Mouse (Mus musculus): ENCODE data around the gene Polr2g. TPM values are rescaled to one million over a fixed set of nuclear protein-coding genes. Genes with fewer than 3 reads are reported as not detected.
A peak's percentile ranks its signal among the peaks of the same experiment; 100 is the strongest.

Polr2g gene
- polyA plus RNA-seq, 1 experiment from 2014 or later, result 149 TPM

DNA sequence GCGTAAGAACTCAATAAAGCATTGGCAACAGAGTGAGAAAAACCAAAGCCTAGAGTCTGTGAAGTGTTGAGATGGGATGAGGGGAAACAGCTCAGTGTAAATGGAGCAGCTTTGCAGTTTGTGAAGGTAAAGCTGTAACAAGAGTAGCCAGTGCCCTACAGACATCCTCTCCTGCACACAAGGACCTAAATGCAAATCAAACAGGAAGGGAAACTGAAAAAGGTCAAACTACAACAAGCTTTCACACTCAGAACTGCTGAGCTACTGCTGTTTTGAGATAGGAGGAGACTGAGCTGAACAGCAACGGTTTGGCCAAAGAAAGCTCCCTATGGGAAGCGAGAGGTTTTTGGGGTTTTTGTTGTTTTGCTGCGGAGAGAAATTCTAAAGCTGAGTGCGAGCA is 8.4 kb upstream of the Polr2g start:
- no peak for ATAC-seq (ENCODE audit: insufficient number of reproducible peaks, low FRiP score, low TSS enrichment, low read depth)
- Histone ChIP-seq H3K4me2 (no peak overlapping the region), H3K27ac (no peak overlapping the region), H3K9ac (no peak overlapping the region), H3K9me3 (no peaks in the 10 kb centered on the region), H3K4me1 (peaks cover 8% of the 10 kb centered on the region; the same call in 1 of the 2 replicates), H3K4me3 (no peak overlapping the region), H3K27me3 (no peaks in the 10 kb centered on the region), H3K36me3 (peaks cover 60% of the 10 kb centered on the region)
- WGBS, result 91% methylated on average over 5 of the region's 5 CpGs

DNA sequence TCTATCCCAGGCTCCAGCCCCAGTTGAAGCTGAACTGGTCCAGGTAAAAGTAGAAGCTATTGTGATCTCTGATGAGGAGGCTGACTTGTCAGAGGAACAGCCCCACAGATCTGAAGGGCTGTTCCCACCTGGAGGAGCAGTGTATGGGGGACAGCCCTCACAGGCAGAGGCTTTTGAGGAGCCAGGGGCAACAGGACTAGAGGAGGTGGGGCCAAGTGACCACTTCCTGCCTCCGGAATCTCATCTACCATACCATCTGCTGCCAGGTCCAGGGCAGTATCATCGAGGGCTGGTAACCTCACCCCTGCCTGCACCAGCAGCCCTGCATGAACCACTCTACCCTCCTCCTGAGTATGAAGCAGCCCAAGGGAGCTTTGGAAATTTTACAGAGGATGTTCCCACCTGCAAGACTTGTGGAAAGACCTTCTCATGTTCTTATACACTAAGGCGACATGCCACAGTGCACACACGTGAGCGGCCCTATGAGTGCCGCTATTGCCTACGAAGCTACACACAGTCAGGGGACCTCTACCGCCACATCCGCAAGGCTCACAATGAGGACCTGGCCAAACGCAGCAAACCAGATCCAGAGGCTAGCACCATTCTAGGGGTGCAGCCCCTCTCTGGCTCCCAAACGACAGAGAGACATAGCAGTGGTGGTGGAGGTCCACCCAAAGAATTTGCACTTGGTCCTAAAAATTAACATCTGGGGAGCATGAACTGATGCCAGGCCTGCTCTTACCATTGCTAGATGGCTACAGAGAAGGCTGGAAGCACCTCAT is 5.7 kb upstream of the Polr2g start:
- Histone ChIP-seq H3K27me3 (no peaks in the 10 kb centered on the region), H3K9me3 (no peaks in the 10 kb centered on the region), H3K4me1 (peaks cover 8% of the 10 kb centered on the region; the same call in 1 of the 2 replicates), H3K4me2 (no peak overlapping the region), H3K27ac (no peak overlapping the region), H3K4me3 (no peak overlapping the region), H3K36me3 (peaks cover 39% of the 10 kb centered on the region), H3K9ac (no peak overlapping the region)
- 88% methylated on average over 11 of the region's 11 CpGs for WGBS
- ATAC-seq (ENCODE audit: insufficient number of reproducible peaks, low FRiP score, low TSS enrichment, low read depth), result no peak

DNA sequence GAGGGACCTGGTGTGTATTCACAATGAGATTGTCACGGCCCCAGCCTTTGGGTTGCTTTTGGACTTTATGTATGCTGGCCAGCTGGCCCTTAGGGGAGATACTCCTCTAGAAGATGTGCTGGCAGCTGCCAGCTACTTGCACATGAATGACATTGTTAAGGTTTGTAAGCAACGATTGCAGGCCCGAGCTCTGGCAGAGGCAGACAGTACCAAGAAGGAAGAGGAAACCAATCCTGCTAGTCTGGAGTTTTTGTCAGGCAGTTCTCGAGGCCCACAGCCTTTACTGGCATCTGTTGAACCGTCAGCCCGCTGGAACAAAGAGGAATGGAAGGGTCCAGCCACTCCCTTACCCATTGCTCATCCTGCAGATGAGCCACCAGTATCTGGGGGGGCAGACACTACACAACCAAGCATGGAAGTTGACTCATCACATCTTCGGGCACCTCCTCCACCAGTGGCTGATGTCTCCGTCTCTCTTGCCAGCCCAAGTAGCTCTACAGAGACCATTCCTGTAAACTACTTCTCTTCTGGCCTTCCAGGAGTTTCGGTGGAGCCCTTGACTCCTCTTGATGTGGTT is 4.9 kb upstream of the Polr2g start:
- 90% methylated on average over 9 of the region's 9 CpGs for WGBS
- no peaks in the 10 kb centered on the region for H3K9me3 ChIP-seq

DNA sequence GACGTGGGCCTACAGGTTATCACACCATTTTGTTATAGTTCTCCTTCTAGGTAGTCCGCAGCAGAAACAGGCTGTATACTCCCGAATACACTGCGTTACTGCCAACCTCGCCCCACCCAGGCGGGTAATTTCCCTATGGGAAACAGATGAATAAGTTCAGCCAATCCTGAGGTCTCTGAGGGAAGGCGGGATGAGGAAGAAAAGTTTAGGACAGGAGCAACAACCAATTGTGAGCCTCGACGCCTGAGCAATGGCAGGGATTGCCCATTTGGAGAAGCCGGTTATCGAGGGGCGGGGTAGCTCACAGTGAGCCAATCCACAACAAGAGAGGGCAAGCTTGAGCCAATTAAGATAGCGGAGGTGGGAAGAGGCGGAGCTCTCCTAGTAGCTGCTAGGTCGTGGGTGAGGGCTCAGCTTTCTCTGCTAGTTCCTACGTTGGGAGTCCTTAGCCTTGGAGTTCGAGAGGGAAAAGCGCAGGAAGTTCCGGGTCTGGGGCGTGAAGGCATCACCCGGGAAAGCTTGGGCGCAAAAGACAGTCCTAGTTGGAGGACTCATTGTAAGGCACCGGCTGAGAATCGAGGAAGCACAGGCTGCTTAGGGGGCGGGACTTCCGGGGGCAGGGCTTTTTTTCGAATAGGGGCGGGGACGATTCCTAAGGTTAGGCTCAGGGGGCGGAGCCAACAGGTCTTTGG is 3.9 kb upstream of the Polr2g start, which contains the start of gene Zbtb3:
Zbtb3 (plus strand) TSS at position 426 of the 692 bp plus-strand sequence.
- Histone ChIP-seq H3K4me3 (peak within 1 kb of the TSS; percentile 68), H3K9ac (0 out of 2 replicates have a peak within 1 kb of the TSS, but pooled peaks have one; percentile 11), H3K9me3 (no peaks in the 10 kb centered on the region), H3K27me3 (no peaks in the 10 kb centered on the region), H3K36me3 (peaks cover 29% of the 10 kb centered on the region), H3K4me2 (peak within 1 kb of the TSS; percentile 59), H3K27ac (peak within 1 kb of the TSS; percentile 92), H3K4me1 (peaks cover 14% of the 10 kb centered on the region)
- peak; percentile 97 for ATAC-seq (ENCODE audit: insufficient number of reproducible peaks, low FRiP score, low TSS enrichment, low read depth)
- under 1% methylated on average over 30 of the region's 30 CpGs for WGBS

More for the DNA sequence above, 4.9 kb upstream of the Polr2g start:
- Histone ChIP-seq H3K4me1 (peaks cover 8% of the 10 kb centered on the region; the same call in 1 of the 2 replicates), H3K4me2 (peak overlapping the region; percentile 59), H3K27ac (peak overlapping the region; percentile 92; the same call in 1 of the 2 replicates), H3K27me3 (no peaks in the 10 kb centered on the region), H3K9ac (no peak overlapping the region), H3K36me3 (peaks cover 34% of the 10 kb centered on the region), H3K4me3 (peak overlapping the region; percentile 68; the same call in 1 of the 2 replicates)
- no peak for ATAC-seq (ENCODE audit: insufficient number of reproducible peaks, low FRiP score, low TSS enrichment, low read depth)

DNA sequence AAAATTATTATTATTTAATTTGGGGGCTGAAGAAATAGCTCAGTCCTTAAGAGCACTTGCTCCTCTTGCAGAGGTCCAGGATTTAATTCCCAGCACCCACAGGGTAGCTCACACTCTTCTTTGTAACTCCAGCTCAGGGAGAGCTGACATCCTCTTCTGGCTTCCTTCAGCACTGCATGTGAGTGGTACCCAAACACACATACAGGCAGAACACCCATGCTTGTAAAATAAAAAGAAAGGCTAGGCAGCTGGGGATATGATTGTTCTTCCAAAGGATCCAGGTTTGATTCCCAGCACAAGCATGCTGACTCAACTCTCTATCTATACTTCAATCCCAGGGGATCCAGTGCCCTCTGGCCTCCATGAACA is 554 bp upstream of the Polr2g start:
- Histone ChIP-seq H3K9me3 (no peaks in the 10 kb centered on the region), H3K27me3 (no peaks in the 10 kb centered on the region), H3K4me3 (peak overlapping the region; percentile 58), H3K9ac (no peak overlapping the region), H3K36me3 (peaks cover 21% of the 10 kb centered on the region), H3K4me1 (peaks cover 20% of the 10 kb centered on the region), H3K27ac (peak overlapping the region; percentile 75; the same call in 1 of the 2 replicates), H3K4me2 (peak overlapping the region; percentile 67)
- ATAC-seq (ENCODE audit: insufficient number of reproducible peaks, low FRiP score, low TSS enrichment, low read depth), result no peak

DNA sequence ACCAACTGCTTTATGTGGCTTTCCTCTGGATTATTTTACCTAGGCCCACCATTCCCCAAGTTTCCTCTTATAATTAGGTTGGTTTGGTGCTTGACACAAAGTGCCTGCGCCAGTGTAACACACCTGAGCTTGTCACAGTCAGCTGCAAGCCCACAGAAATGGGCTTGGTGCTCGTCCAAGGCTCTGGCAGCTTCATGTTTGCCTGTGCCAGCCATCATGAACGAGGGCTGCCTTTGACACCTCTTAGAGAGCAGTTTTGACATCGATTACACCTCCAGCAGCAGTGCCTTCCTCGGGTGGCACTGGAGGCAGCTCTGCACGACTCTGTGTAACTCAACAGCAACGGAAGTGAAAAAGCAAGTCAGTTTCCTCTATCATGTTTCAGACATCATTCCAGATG is 8.2 kb downstream of the Polr2g start:
- no peak overlapping the region for H3K9ac ChIP-seq
- WGBS, result 81% methylated on average over 7 of the region's 7 CpGs
- peaks cover 9% of the 10 kb centered on the region for H3K4me1 ChIP-seq
- H3K27me3 ChIP-seq, result no peaks in the 10 kb centered on the region
- peaks cover 33% of the 10 kb centered on the region for H3K36me3 ChIP-seq
- H3K27ac ChIP-seq, result no peak overlapping the region
- no peaks in the 10 kb centered on the region for H3K9me3 ChIP-seq
- H3K4me3 ChIP-seq, result no peak overlapping the region
- no peak for ATAC-seq (ENCODE audit: insufficient number of reproducible peaks, low FRiP score, low TSS enrichment, low read depth)
- no peak overlapping the region for H3K4me2 ChIP-seq

DNA sequence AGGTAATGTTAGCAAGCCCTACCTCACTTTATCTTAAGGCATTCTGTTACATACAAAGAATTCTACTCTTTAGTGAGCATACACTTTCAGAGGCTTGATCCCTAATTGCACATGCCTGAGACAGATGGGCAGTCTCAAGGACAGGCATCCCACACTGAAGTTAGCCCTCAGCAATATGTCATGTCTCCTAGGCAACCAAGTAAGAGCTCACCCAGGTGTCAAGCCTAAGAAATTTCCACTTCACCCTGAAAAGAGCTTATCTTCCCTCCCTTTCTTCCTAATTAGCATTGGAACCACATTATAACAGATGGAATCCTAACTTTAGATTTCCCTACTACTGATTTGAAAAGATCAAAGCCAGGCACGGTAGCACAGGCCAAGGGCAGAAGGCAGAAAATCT is 9.2 kb downstream of the Polr2g start:
- H3K4me3 ChIP-seq, result no peak overlapping the region

DNA sequence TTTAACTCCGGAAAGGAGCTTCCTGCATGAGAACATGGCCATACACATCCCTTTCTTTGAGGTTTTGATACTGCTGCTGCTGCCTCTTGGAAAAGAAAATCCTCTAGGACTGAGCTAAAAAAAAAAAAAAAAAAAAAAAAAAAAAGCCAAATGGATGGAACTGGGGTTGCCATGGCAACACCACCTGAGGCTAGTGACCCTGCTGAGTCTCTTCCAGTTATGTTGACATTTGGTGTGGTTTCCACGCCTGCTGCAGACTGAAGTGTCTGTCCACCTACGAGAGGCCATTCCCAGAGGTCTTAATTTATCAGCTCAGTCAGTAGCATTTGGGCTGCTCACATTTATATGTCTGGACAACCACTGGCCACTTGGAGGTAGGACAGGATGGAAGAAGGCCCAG is 9.9 kb downstream of the Polr2g start:
- Histone ChIP-seq H3K4me2 (no peak overlapping the region), H3K4me1 (peaks cover 13% of the 10 kb centered on the region), H3K9me3 (no peaks in the 10 kb centered on the region), H3K27ac (no peak overlapping the region), H3K4me3 (no peak overlapping the region), H3K27me3 (no peaks in the 10 kb centered on the region), H3K36me3 (peaks cover 24% of the 10 kb centered on the region), H3K9ac (no peak overlapping the region)
- no peak for ATAC-seq (ENCODE audit: insufficient number of reproducible peaks, low FRiP score, low TSS enrichment, low read depth)
- WGBS, result 21% methylated on average over 3 of the region's 3 CpGs

More for the DNA sequence above, 9.2 kb downstream of the Polr2g start:
- Histone ChIP-seq H3K4me1 (peaks cover 13% of the 10 kb centered on the region), H3K9ac (no peak overlapping the region), H3K36me3 (peaks cover 24% of the 10 kb centered on the region), H3K4me2 (no peak overlapping the region), H3K27me3 (no peaks in the 10 kb centered on the region), H3K27ac (no peak overlapping the region), H3K9me3 (no peaks in the 10 kb centered on the region)
- ATAC-seq (ENCODE audit: insufficient number of reproducible peaks, low FRiP score, low TSS enrichment, low read depth), result no peak
- WGBS, result 47% methylated on average over 1 of the region's 1 CpGs

DNA sequence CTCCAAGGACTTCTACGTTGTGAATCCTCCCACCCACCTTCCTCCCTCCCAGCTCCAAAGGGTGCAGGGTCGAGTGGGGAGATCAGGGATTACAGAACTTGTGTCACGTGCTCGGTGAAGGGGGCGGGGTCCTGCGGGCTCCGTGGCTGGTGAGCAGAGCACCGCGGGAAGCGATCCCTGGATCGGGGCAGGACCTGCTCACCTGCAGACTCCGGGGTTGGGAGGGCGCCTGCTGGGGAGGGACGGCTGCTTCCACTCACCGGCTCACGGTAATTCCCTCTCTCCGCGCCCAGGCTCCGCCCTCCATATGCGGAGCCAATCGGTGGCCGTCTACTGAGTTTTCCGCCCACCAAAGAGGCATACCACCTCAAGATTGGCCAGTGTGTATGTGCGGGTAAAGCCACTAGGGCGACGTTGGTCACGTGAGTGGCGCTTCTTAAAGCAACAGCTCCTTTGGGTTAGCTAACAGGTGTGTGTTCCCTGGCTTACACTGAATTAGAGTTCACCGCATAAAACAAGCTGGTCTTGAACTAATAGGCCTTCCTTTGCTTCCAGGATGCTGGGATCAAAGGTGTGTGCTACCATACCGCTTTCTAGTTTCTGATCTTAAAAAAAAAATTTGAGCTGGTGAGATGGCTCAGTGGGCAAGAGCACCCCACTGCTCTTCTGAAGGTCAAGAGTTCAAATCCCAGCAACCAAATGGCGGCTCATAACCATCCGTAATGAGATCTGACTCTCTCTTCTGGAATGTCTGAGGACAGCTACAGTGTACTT is 12.2 kb downstream of the Polr2g start, which contains the start of gene Taf6l:
Taf6l (minus strand) TSS at position 410 of the 774 bp plus-strand sequence.
- Histone ChIP-seq H3K4me3 (peak within 1 kb of the TSS; percentile 87), H3K36me3 (peaks cover 33% of the 10 kb centered on the region), H3K27ac (peak within 1 kb of the TSS; percentile 90), H3K4me1 (peaks cover 13% of the 10 kb centered on the region), H3K9me3 (no peaks in the 10 kb centered on the region), H3K27me3 (no peaks in the 10 kb centered on the region), H3K4me2 (peak within 1 kb of the TSS; percentile 74), H3K9ac (peak within 1 kb of the TSS; percentile 73)
- ATAC-seq (ENCODE audit: insufficient number of reproducible peaks, low FRiP score, low TSS enrichment, low read depth), result peak; percentile 97
- under 1% methylated on average over 32 of the region's 32 CpGs for WGBS

DNA sequence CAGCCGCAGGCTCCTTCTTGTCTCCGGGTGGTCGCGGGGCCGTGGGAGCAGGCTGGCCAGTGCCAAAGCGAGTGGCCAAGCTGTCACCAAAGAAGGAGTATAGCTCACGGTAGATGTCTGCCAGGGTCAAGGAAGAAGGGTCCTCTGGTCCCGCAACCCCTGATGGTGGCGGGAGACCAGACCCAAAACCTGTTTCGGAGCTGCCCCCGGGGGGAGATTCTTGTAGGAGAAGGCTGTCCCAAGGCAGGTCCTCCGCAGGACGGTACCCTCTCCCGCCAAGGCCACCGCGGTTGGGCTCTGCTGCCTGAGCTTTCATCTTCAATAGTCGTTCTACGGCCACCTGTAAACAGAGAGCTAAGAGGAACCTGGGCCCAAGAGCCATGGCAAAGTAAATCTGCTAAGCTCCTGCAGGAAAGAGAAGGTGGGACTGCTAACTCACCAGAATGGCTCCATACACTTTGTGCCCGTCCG is 23.4 kb downstream of the Polr2g start:
- Histone ChIP-seq H3K36me3 (peaks cover 36% of the 10 kb centered on the region), H3K4me2 (peak overlapping the region; percentile 88), H3K9ac (peak overlapping the region; percentile 91), H3K4me3 (peak overlapping the region; percentile 75), H3K4me1 (peaks cover 28% of the 10 kb centered on the region), H3K27ac (peak overlapping the region; percentile 99), H3K9me3 (no peaks in the 10 kb centered on the region), H3K27me3 (no peaks in the 10 kb centered on the region)
- ATAC-seq (ENCODE audit: insufficient number of reproducible peaks, low FRiP score, low TSS enrichment, low read depth), result no peak; the same call in 1 of the 2 replicates
- 3% methylated on average over 20 of the region's 20 CpGs for WGBS
